Mouse (Mus musculus) T-helper 1 cell (primary cell): ENCODE results near the gene Nfx1.
"Not testable (repeated sequence)": the region's sequence is repeated elsewhere in the genome, so short reads cannot be mapped to it uniquely, and the experiment has no call there.

Experiments
- in situ Hi-C: fragments of 300-600 bp; cut with MboI, MseI; formaldehyde crosslinking; loops from one replicate; pipeline ENCODE4 v1.15.1; 2025; ENCODE audit warnings: high pct_unique_total_duplicates

Nfx1 gene

GRCm38 (mm10) chr4:40970842-40971701 is at the start of gene Nfx1:
Nfx1 (plus strand) TSS chr4:40970906.
- in situ Hi-C loops: loop anchor here (25.0 kb wide), 1 partner anchor 709 kb away; the partner anchor contains the start of genes Smim27 and Topors

GRCm38 (mm10) chr4:40921288-40921687 is 49.4 kb upstream of the Nfx1 start:
- in situ Hi-C loops: no loop called here

GRCm38 (mm10) chr4:40923087-40923651 is 47.5 kb upstream of the Nfx1 start:
- in situ Hi-C loops: no loop called here

- in situ Hi-C loops: no loop called here
These were observed 45.1 kb upstream of the Nfx1 start for GRCm38 (mm10) chr4:40925568-40925967.

GRCm38 (mm10) chr4:40929046-40929445 is 41.7 kb upstream of the Nfx1 start:
- in situ Hi-C loops: no loop called here

- in situ Hi-C loops: no loop called here
These were observed 37.0 kb upstream of the Nfx1 start for GRCm38 (mm10) chr4:40933694-40934093.

- in situ Hi-C loops: not testable (repeated sequence)
These were observed 36.3 kb upstream of the Nfx1 start for GRCm38 (mm10) chr4:40934369-40934768.

GRCm38 (mm10) chr4:40936175-40936839 is 34.4 kb upstream of the Nfx1 start:
- in situ Hi-C loops: no loop called here

- in situ Hi-C loops: no loop called here
These were observed 31.9 kb upstream of the Nfx1 start for GRCm38 (mm10) chr4:40938793-40939192.

GRCm38 (mm10) chr4:40943651-40944050 is 27.1 kb upstream of the Nfx1 start:
- in situ Hi-C loops: no loop called here

GRCm38 (mm10) chr4:40946516-40947121 is 24.1 kb upstream of the Nfx1 start:
- in situ Hi-C loops: no loop called here

GRCm38 (mm10) chr4:40947565-40948159 is 23.0 kb upstream of the Nfx1 start:
- in situ Hi-C loops: no loop called here

GRCm38 (mm10) chr4:40948160-40948708 is 22.5 kb upstream of the Nfx1 start, which contains the start of the genes Bag1 and Chmp5:
Bag1 (minus strand) TSS chr4:40948294.
Chmp5 (plus strand) TSS chr4:40948407.
- in situ Hi-C loops: no loop called here

GRCm38 (mm10) chr4:40953521-40953920 is 17.2 kb upstream of the Nfx1 start:
- in situ Hi-C loops: loop anchor here (25.0 kb wide), 1 partner anchor 691 kb away; the partner anchor contains the start of genes Smim27 and Topors

GRCm38 (mm10) chr4:40955942-40956341 is 14.8 kb upstream of the Nfx1 start:
- in situ Hi-C loops: loop anchor here (25.0 kb wide), 1 partner anchor 694 kb away; the partner anchor contains the start of genes Smim27 and Topors

GRCm38 (mm10) chr4:40963536-40963935 is 7.2 kb upstream of the Nfx1 start:
- in situ Hi-C loops: loop anchor here (25.0 kb wide), 1 partner anchor 701 kb away; the partner anchor contains the start of genes Smim27 and Topors

GRCm38 (mm10) chr4:40969161-40969560 is 1.5 kb upstream of the Nfx1 start:
- in situ Hi-C loops: loop anchor here (25.0 kb wide), 1 partner anchor 707 kb away; the partner anchor contains the start of genes Smim27 and Topors

- in situ Hi-C loops: loop anchor here (25.0 kb wide), 1 partner anchor 708 kb away; the partner anchor contains the start of genes Smim27 and Topors
These were observed 720 bp upstream of the Nfx1 start for GRCm38 (mm10) chr4:40969781-40970591.

GRCm38 (mm10) chr4:40970592-40970841 is 189 bp upstream of the Nfx1 start:
- in situ Hi-C loops: loop anchor here (25.0 kb wide), 1 partner anchor 708 kb away; the partner anchor contains the start of genes Smim27 and Topors

GRCm38 (mm10) chr4:40971744-40972143 is 1.0 kb downstream of the Nfx1 start:
- in situ Hi-C loops: loop anchor here (25.0 kb wide), 1 partner anchor 709 kb away; the partner anchor contains the start of genes Smim27 and Topors
